Mouse (Mus musculus) midbrain, postnatal 0 days (tissue): Measurements from ENCODE around the gene Akt1. TPM values are rescaled to one million over a fixed set of nuclear protein-coding genes. Genes with fewer than 3 reads are reported as not detected.

ENCODE experiments used
- ATAC-seq: fragments of 200-750 bp; cut with Nextera tagmentation; 2 replicates; pipeline ENCODE4 v1.8.0; 2017; ENCODE audit warnings: moderate number of reproducible peaks, mild to moderate bottlenecking, moderate TSS enrichment, moderate library complexity; ENCODE audit not compliant: low FRiP score
- DNase-seq: peaks from one replicate; pipeline ENCODE4 v3.0.0-alpha.2; 2015; ENCODE audit warnings: low spot score
- H3K27ac ChIP-seq: fragments of 300-500 bp; sonication (generic); 2 replicates; pipeline ENCODE4 v1.5.1; 2014; ENCODE audit warnings: low read depth, mild to moderate bottlenecking, low read length, mixed read lengths
- H3K27me3 ChIP-seq: fragments of 300-500 bp; sonication (generic); 2 replicates; pipeline ENCODE4 v1.6.1; 2014; ENCODE audit warnings: low read length, control low read depth, mixed read lengths; ENCODE audit not compliant: insufficient read depth
- H3K36me3 ChIP-seq: fragments of 300-500 bp; sonication (generic); 2 replicates; pipeline ENCODE4 v1.6.1; 2014; ENCODE audit warnings: low read length, control low read depth, mixed read lengths; ENCODE audit not compliant: insufficient read depth
- H3K4me1 ChIP-seq: fragments of 300-500 bp; sonication (generic); 2 replicates; pipeline ENCODE4 v1.6.1; 2014; ENCODE audit warnings: mild to moderate bottlenecking, control low read depth, antibody characterized with exemption, low read length, mixed read lengths; ENCODE audit not compliant: insufficient read depth
- H3K4me2 ChIP-seq: fragments of 300-500 bp; sonication (generic); 2 replicates; pipeline ENCODE4 v1.6.1; 2014; ENCODE audit warnings: low read depth, mild to moderate bottlenecking, low read length, mixed read lengths; ENCODE audit not compliant: poor library complexity, severe bottlenecking
- H3K4me3 ChIP-seq: fragments of 300-500 bp; sonication (generic); 2 replicates; pipeline ENCODE4 v1.5.1; 2014; ENCODE audit warnings: low read depth, mild to moderate bottlenecking, low read length, moderate library complexity
- H3K9ac ChIP-seq: fragments of 300-500 bp; sonication (generic); replicated peaks from 2 replicates; pipeline ENCODE4 v1.6.1; 2014; ENCODE audit warnings: mild to moderate bottlenecking, low read length, moderate library complexity, mixed read lengths; ENCODE audit not compliant: poor library complexity, severe bottlenecking
- H3K9me3 ChIP-seq: fragments of 300-500 bp; sonication (generic); 2 replicates; pipeline ENCODE4 v1.6.1; 2016; ENCODE audit warnings: low read length, control low read depth
- CTCF ChIP-seq: IDR thresholded peaks from 2 replicates; pipeline ENCODE4 v1.5.1; 2016; ENCODE audit warnings: antibody characterized with exemption, mild to moderate bottlenecking
- WGBS: fragments of 180-500 bp; shearing (Covaris S2); extraction: QIAGEN DNeasy Blood & Tissue Kit; methylation state at CpG from one replicate; pipeline ENCODE4 v1.1.7; 2014; 5-methylcytosine and 5-hydroxymethylcytosine counted together
- polyA plus RNA-seq: library from polyadenylated mRNA; unstranded; fragments of >200 nt; fragmentation: Nextera tagmentation; extraction: Ambion mirVana; gene quantifications from 2 replicates; pipeline ENCODE4 v1.2.1, GENCODE M21; 2015
- total RNA-seq: library from RNA; depleted of rRNA; stranded (reverse); fragments of >200 nt; gene quantifications from 2 replicates; pipeline ENCODE4 v1.2.3, GENCODE M21; 2014

Gene Akt1
- total and polyA plus RNA-seq, 2 experiments from 2014 or later, result 93.3 to 201 TPM

GRCm38 (mm10) chr12:112678555-112679026, 3.9 kb upstream of the Akt1 start, which contains the start of gene Zbtb42:
Zbtb42 (plus strand) TSS chr12:112678828.
- DNase-seq, result no peak

GRCm38 (mm10) chr12:112677943-112678554, 3.4 kb upstream of the Akt1 start:
- ATAC-seq (no peak), DNase-seq (no peak)
- Histone ChIP-seq H3K9me3 (no peaks in the 10 kb centered on the region), H3K4me1 (no peaks in the 10 kb centered on the region; the same call in 1 of the 2 replicates), H3K4me2 (peak overlapping the region; percentile 91), H3K4me3 (peak overlapping the region; percentile 45; the same call in 1 of the 2 replicates), H3K27ac (no peak overlapping the region), H3K9ac (peak overlapping the region; percentile 52; the same call in 1 of the 2 replicates), H3K36me3 (no peaks in the 10 kb centered on the region), H3K27me3 (peaks cover 28% of the 10 kb centered on the region)
- peak; percentile 36 for TF ChIP-seq CTCF
- WGBS, result 22% methylated on average over 19 of the region's 19 CpGs

More at GRCm38 (mm10) chr12:112678555-112679026, 3.9 kb upstream of the Akt1 start, which contains the start of gene Zbtb42:
- Histone ChIP-seq H3K4me3 (peak within 1 kb of the TSS; percentile 45), H3K27me3 (peaks cover 28% of the 10 kb centered on the region), H3K9ac (peak within 1 kb of the TSS; percentile 52), H3K9me3 (no peaks in the 10 kb centered on the region), H3K36me3 (no peaks in the 10 kb centered on the region), H3K4me1 (no peaks in the 10 kb centered on the region; the same call in 1 of the 2 replicates), H3K27ac (no peak within 1 kb of the TSS), H3K4me2 (peak within 1 kb of the TSS; percentile 91)
- WGBS, result under 1% methylated on average over 51 of the region's 60 CpGs
- no peak for ATAC-seq
- TF ChIP-seq CTCF, result no peak

- 58% methylated on average over 5 of the region's 5 CpGs for WGBS
Observed at GRCm38 (mm10) chr12:112677076-112677475, 2.4 kb upstream of the Akt1 start.

GRCm38 (mm10) chr12:112675245-112676035, 756 bp upstream of the Akt1 start:
- peak; percentile 36 for ATAC-seq
- peak overlapping the region; percentile 57 for H3K4me3 ChIP-seq
- H3K9ac ChIP-seq, result 0 out of 2 replicates have a peak overlapping the region, but pooled peaks have one; percentile 73
- no peaks in the 10 kb centered on the region for H3K9me3 ChIP-seq
- peaks cover 10% of the 10 kb centered on the region; the same call in 1 of the 2 replicates for H3K36me3 ChIP-seq
- no peak overlapping the region; the same call in 1 of the 2 replicates for H3K27ac ChIP-seq
- H3K27me3 ChIP-seq, result peaks cover 18% of the 10 kb centered on the region
- peak; percentile 94 for TF ChIP-seq CTCF
- peak; percentile 93 for DNase-seq
- 15% methylated on average over 18 of the region's 18 CpGs for WGBS
- peaks cover 16% of the 10 kb centered on the region for H3K4me1 ChIP-seq
- H3K4me2 ChIP-seq, result peak overlapping the region; percentile 92

More at GRCm38 (mm10) chr12:112677076-112677475, 2.4 kb upstream of the Akt1 start:
- Histone ChIP-seq H3K4me1 (peaks cover 8% of the 10 kb centered on the region), H3K4me3 (no peak overlapping the region), H3K9me3 (no peaks in the 10 kb centered on the region), H3K4me2 (no peak overlapping the region), H3K27ac (no peak overlapping the region), H3K9ac (no peak overlapping the region), H3K27me3 (peaks cover 28% of the 10 kb centered on the region), H3K36me3 (no peaks in the 10 kb centered on the region)
- no peak for TF ChIP-seq CTCF
- DNase-seq (no peak), ATAC-seq (no peak)

- Histone ChIP-seq H3K27ac (peak overlapping the region; percentile 75), H3K9me3 (no peaks in the 10 kb centered on the region), H3K4me1 (peaks cover 16% of the 10 kb centered on the region), H3K4me3 (peak overlapping the region; percentile 57), H3K9ac (peak overlapping the region; percentile 73), H3K4me2 (peak overlapping the region; percentile 92), H3K36me3 (peaks cover 25% of the 10 kb centered on the region), H3K27me3 (0 out of 2 replicates have a peak, but pooled peaks cover 3% of the 10 kb centered on the region)
- no peak for TF ChIP-seq CTCF
- DNase-seq, result peak; percentile 53
- peak; percentile 9 for ATAC-seq
- 1% methylated on average over 28 of the region's 68 CpGs for WGBS
Observed at GRCm38 (mm10) chr12:112673576-112674091, 1.1 kb downstream of the Akt1 start.
